Mouse (Mus musculus) mouse embryonic stem cell (cell line): Measurements from ENCODE around the gene Adra1b.

Experiments used
- in situ Hi-C, 2 experiments: fragments of 300-500 bp; cut with MboI; formaldehyde crosslinking; loops; 1 replicate in 1 of 2; 3 replicates in 1 of 2; pipeline ENCODE4 v1.14.3; 2019 to 2020; ENCODE audit warnings: low sequenced_read_pairs in 2 of 2, low pct_unique_long_range_greater_than_20kb in 1 of 2, mixed read lengths in 1 of 2; ENCODE audit not compliant: unreplicated experiment in 1 of 2

Gene Adra1b

GRCm38 (mm10) chr11:43766922-43767648 is 133.9 kb downstream of the Adra1b start:
- in situ Hi-C loops: loop anchor here (25.0 kb wide), 2 partner anchors 255 to 695 kb away; partner anchors contain the start of gene Ublcp1 (in 1 of the 2)

- in situ Hi-C loops: loop anchor here (10.0 to 25.0 kb wide), 3 partner anchors 246 to 704 kb away; partner anchors contain the start of gene Ublcp1 (in 1 of the 2)
Observed at GRCm38 (mm10) chr11:43758436-43758835, 142.6 kb downstream of the Adra1b start.

GRCm38 (mm10) chr11:43755411-43755810 is 145.6 kb downstream of the Adra1b start:
- in situ Hi-C loops: loop anchor here (10.0 to 25.0 kb wide), 3 partner anchors 243 to 707 kb away; partner anchors contain the start of gene Ublcp1 (in 1 of the 2)

GRCm38 (mm10) chr11:43754568-43754967 is 146.4 kb downstream of the Adra1b start:
- in situ Hi-C loops: loop anchor here (10.0 to 25.0 kb wide), 3 partner anchors 242 to 708 kb away; partner anchors contain the start of gene Ublcp1 (in 1 of the 2)

- in situ Hi-C loops: loop anchor here (10.0 to 25.0 kb wide), 3 partner anchors 239 to 711 kb away; partner anchors contain the start of gene Ublcp1 (in 1 of the 2)
Observed at GRCm38 (mm10) chr11:43751542-43751941, 149.5 kb downstream of the Adra1b start.

GRCm38 (mm10) chr11:43747233-43748226 is 153.5 kb downstream of the Adra1b start, which contains the start of gene Ttc1:
TSS of gene Ttc1 (minus strand) at chr11:43748008.
- in situ Hi-C loops: no loop called here

GRCm38 (mm10) chr11:43728737-43729301 is 172.2 kb downstream of the Adra1b start:
- in situ Hi-C loops: no loop called here

- in situ Hi-C loops: no loop called here
Observed at GRCm38 (mm10) chr11:43727796-43728195, 173.2 kb downstream of the Adra1b start.
